In genomic region chr4:106063851-106064382, GRCm38 (mm10) we compare ENCODE assay signal across 19 mouse cellular contexts.
DNase-seq lines count a peak whose midpoint lies in the region; ATAC-seq and TF ChIP-seq lines count a peak whose summit lies in the region.
"Had no signal": no experiment of that assay in that cellular context is flagged by ENCODE, and none has a peak within 500 bp of the region (broad histone marks: within the 10 kb centered on the region; RNA-seq: fewer than 3 reads in every experiment).

No protein-coding gene starts in this region.

- no peaks in the 10 kb centered on the region for H3K4me1 ChIP-seq in kidney, postnatal 0 days (replicated peaks; ENCODE audit: insufficient read depth, low read length)
- H3K4me1 ChIP-seq in embryonic facial prominence, embryonic 15.5 days, result peaks cover 26% of the 10 kb centered on the region
- peaks cover 44% of the 10 kb centered on the region for H3K4me1 ChIP-seq in limb, embryonic 14.5 days (ENCODE audit: control insufficient read depth, insufficient read depth, low read length)
- H3K4me1 ChIP-seq: forebrain, embryonic 12.5 days; hindbrain, embryonic 10.5 days had no signal

- no peak overlapping the region for H3K27ac ChIP-seq in kidney, postnatal 0 days
- H3K27ac ChIP-seq in embryonic facial prominence, embryonic 15.5 days (replicated peaks), result 0 out of 2 replicates have a peak overlapping the region, but pooled peaks have one; percentile 17
- H3K27ac ChIP-seq in limb, embryonic 14.5 days (replicated peaks; ENCODE audit: low read depth, low read length), result 0 out of 2 replicates have a peak overlapping the region, but pooled peaks have one; percentile 45
- H3K27ac ChIP-seq: embryonic facial prominence, embryonic 12.5 days; forebrain, embryonic 12.5 days; hindbrain, embryonic 10.5 days; hindbrain, embryonic 14.5 days had no signal

- no peak for TF ChIP-seq POLR2A in limb, embryonic 14.5 days (IDR thresholded peaks at IDR 0.05; ENCODE audit: borderline replicate concordance, extremely low read depth, insufficient read depth, insufficient read length)

- ATAC-seq in kidney, postnatal 0 days (replicated peaks; ENCODE audit: low FRiP score, low read depth), result no peak
- ATAC-seq in embryonic facial prominence, embryonic 15.5 days (ENCODE audit: insufficient number of reproducible peaks, low FRiP score, low TSS enrichment, low read depth), result no peak
- peak; percentile 63 for ATAC-seq in limb, embryonic 14.5 days (ENCODE audit: low FRiP score, low read depth)
- ATAC-seq: forebrain, embryonic 16.5 days had no signal

- no peaks in the 10 kb centered on the region for H3K9me3 ChIP-seq in kidney, postnatal 0 days (replicated peaks; ENCODE audit: low read length)
- no peaks in the 10 kb centered on the region for H3K9me3 ChIP-seq in embryonic facial prominence, embryonic 15.5 days (replicated peaks)
- peaks cover 4% of the 10 kb centered on the region; the same call in 1 of the 2 replicates for H3K9me3 ChIP-seq in limb, embryonic 14.5 days (ENCODE audit: control insufficient read depth, low read length)
- H3K9me3 ChIP-seq: embryonic facial prominence, embryonic 12.5 days; forebrain, embryonic 12.5 days; heart, embryonic 12.5 days; hindbrain, embryonic 10.5 days had no signal

- no peaks in the 10 kb centered on the region for H3K36me3 ChIP-seq in kidney, postnatal 0 days (ENCODE audit: insufficient read depth, low read length)
- H3K36me3 ChIP-seq in embryonic facial prominence, embryonic 15.5 days, result no peaks in the 10 kb centered on the region
- no peaks in the 10 kb centered on the region for H3K36me3 ChIP-seq in limb, embryonic 14.5 days (ENCODE audit: control insufficient read depth, insufficient read depth, low read length)
- H3K36me3 ChIP-seq: embryonic facial prominence, embryonic 12.5 days; forebrain, embryonic 12.5 days; heart, embryonic 12.5 days; hindbrain, embryonic 10.5 days had no signal

- no peak overlapping the region for H3K9ac ChIP-seq in kidney, postnatal 0 days (ENCODE audit: low read depth, low read length)
- no peak overlapping the region for H3K9ac ChIP-seq in embryonic facial prominence, embryonic 15.5 days
- no peak overlapping the region for H3K9ac ChIP-seq in limb, embryonic 14.5 days (ENCODE audit: low read depth, low read length, severe bottlenecking)
- H3K9ac ChIP-seq: embryonic facial prominence, embryonic 12.5 days; forebrain, embryonic 12.5 days; heart, embryonic 12.5 days; hindbrain, embryonic 14.5 days had no signal

- H3K4me2 ChIP-seq in kidney, postnatal 0 days (ENCODE audit: low read length), result no peak overlapping the region
- no peak overlapping the region for H3K4me2 ChIP-seq in embryonic facial prominence, embryonic 15.5 days (replicated peaks)
- H3K4me2 ChIP-seq in limb, embryonic 14.5 days (replicated peaks; ENCODE audit: low read depth, low read length, severe bottlenecking), result no peak overlapping the region
- H3K4me2 ChIP-seq: embryonic facial prominence, embryonic 12.5 days; forebrain, embryonic 12.5 days; heart, embryonic 12.5 days; hindbrain, embryonic 14.5 days had no signal

- DNase-seq in kidney, postnatal 0 days (ENCODE audit: low spot score), result peak; percentile 15
- DNase-seq in kidney, postnatal 10 days, result no peak
- peak; percentile 75 for DNase-seq in limb, embryonic 14.5 days (ENCODE audit: low spot score)
- no peak for DNase-seq in spleen, postnatal 10 days (ENCODE audit: low spot score in 2 of 2)
- DNase-seq in adrenal gland, adult 8-10 months, result no peak
- DNase-seq: adrenal gland, adult 2 months; cerebellum, adult 11 months; cerebellum, adult 8-10 months; cerebellum, postnatal 14 days; embryo, embryonic 11 days; gastrocnemius, postnatal 10 days had no signal

- WGBS in kidney, postnatal 0 days, result 42% methylated on average over 6 of the region's 6 CpGs
- 32% methylated on average over 6 of the region's 6 CpGs for WGBS in embryonic facial prominence, embryonic 15.5 days
- WGBS in limb, embryonic 14.5 days, result 14% methylated on average over 6 of the region's 6 CpGs

- TF ChIP-seq CTCF in kidney, postnatal 0 days (IDR thresholded peaks at IDR 0.05; ENCODE audit: low read depth), result no peak

- no peak overlapping the region for H3K4me3 ChIP-seq in kidney, postnatal 0 days (replicated peaks; ENCODE audit: low read depth, low read length)
- H3K4me3 ChIP-seq in embryonic facial prominence, embryonic 15.5 days (replicated peaks), result no peak overlapping the region
- H3K4me3 ChIP-seq in limb, embryonic 14.5 days (replicated peaks; ENCODE audit: low read length), result no peak overlapping the region
- H3K4me3 ChIP-seq: embryonic facial prominence, embryonic 12.5 days; erythroblast, embryonic 14.5 days; forebrain, embryonic 12.5 days; heart, embryonic 12.5 days; hindbrain, embryonic 10.5 days had no signal

- H3K27me3 ChIP-seq in kidney, postnatal 0 days (ENCODE audit: insufficient read depth, low read length), result no peaks in the 10 kb centered on the region
- H3K27me3 ChIP-seq in embryonic facial prominence, embryonic 15.5 days, result no peaks in the 10 kb centered on the region
- no peaks in the 10 kb centered on the region for H3K27me3 ChIP-seq in limb, embryonic 14.5 days (ENCODE audit: control insufficient read depth, insufficient read depth, low read length)
- H3K27me3 ChIP-seq: embryonic facial prominence, embryonic 12.5 days; forebrain, embryonic 12.5 days; heart, embryonic 12.5 days had no signal

Comparison
In these comparisons a context has a peak if more than half of its experiments do, and no peak if none do; other contexts are left out.
1. DNase-seq: peak in kidney, postnatal 0 days (single experiment) and limb, embryonic 14.5 days (single experiment); none in kidney, postnatal 10 days (single experiment), spleen, postnatal 10 days (0 of 2) and adrenal gland, adult 8-10 months (single experiment).